Mouse (Mus musculus): Measurements from ENCODE around the gene Dock1. TPM values are rescaled to one million over a fixed set of nuclear protein-coding genes. Genes with fewer than 3 reads are reported as not detected.

The Dock1 gene
- total and polyA plus RNA-seq, 3 experiments = not detected

- Histone ChIP-seq H3K4me3 (ENCODE audit: low read depth, low read length) (no peak overlapping the region), H3K36me3 (replicated peaks) (no peaks in the 10 kb centered on the region), H3K4me1 (ENCODE audit: insufficient read depth, low read depth, low read length) (no peaks in the 10 kb centered on the region), H3K9me3 (replicated peaks) (peaks cover 73% of the 10 kb centered on the region), H3K27me3 (ENCODE audit: insufficient read depth, low read length) (no peaks in the 10 kb centered on the region)
- no peak for TF ChIP-seq POLR2AphosphoS5 (IDR thresholded peaks at IDR 0.05; ENCODE audit: insufficient replicate concordance, low read depth, low read length)
- TF ChIP-seq GATA2 (IDR thresholded peaks at IDR 0.05; ENCODE audit: borderline replicate concordance, low read depth, low read length) = no peak
- no peak for TF ChIP-seq CTCF (IDR thresholded peaks at IDR 0.05; ENCODE audit: low read depth, low read length)
- no peak for TF ChIP-seq TAL1 (conservative IDR thresholded peaks at IDR 0.05; ENCODE audit: low read depth, low read length)
- TF ChIP-seq GATA1 (IDR thresholded peaks at IDR 0.05; ENCODE audit: borderline replicate concordance, low read length) = no peak
- no peak for ATAC-seq (ENCODE audit: extremely low read depth, insufficient number of reproducible peaks, low FRiP score, poor library complexity, severe bottlenecking)
- DNase-seq (ENCODE audit: low spot score) = no peak
These were observed 102.6 kb downstream of the Dock1 start for GRCm38 (mm10) chr7:134772867-134773590.

DNA sequence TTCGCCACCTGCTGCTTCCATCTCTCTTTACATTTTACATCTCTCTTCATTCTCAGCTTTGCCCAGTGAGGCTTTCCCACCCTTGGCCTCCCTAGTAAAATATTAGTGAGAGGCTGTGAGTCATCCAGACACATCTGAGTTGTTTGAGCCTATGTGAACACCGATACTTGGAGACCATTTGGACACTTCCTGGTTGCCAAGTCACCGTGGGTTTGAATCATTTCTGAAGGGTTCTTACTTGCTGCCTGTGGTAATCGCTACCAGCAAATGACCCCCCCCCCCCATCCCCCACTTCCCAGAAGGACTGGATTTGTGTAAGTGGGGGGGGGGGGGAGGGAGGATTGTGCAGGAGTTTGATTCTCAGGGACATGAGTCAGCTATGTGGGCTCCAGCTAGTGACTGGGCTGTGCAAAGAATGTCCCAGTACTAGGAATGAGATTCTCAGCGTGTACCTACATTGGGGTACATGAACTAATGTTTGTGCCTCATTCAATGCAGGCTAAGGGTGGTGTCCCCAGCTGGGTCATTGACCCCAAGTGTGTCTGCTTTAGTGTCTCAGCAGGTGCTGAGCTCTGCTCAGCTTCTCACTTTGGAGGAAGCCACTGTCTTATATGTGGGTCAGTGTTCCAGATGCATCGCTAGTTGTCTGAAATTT, 103.4 kb downstream of the Dock1 start:
- no peaks in the 10 kb centered on the region for H3K4me1 ChIP-seq (ENCODE audit: insufficient read depth, low read depth, low read length)
- H3K9me3 ChIP-seq (replicated peaks) = peaks cover 72% of the 10 kb centered on the region
- H3K36me3 ChIP-seq (replicated peaks) = no peaks in the 10 kb centered on the region
- ATAC-seq (ENCODE audit: extremely low read depth, insufficient number of reproducible peaks, low FRiP score, poor library complexity, severe bottlenecking) = no peak
- DNase-seq (ENCODE audit: low spot score) = no peak
- no peak overlapping the region for H3K4me3 ChIP-seq (ENCODE audit: low read depth, low read length)
- TF ChIP-seq POLR2AphosphoS5 (IDR thresholded peaks at IDR 0.05; ENCODE audit: insufficient replicate concordance, low read depth, low read length) (no peak), TAL1 (conservative IDR thresholded peaks at IDR 0.05; ENCODE audit: low read depth, low read length) (no peak), CTCF (IDR thresholded peaks at IDR 0.05; ENCODE audit: low read depth, low read length) (no peak), GATA2 (IDR thresholded peaks at IDR 0.05; ENCODE audit: borderline replicate concordance, low read depth, low read length) (no peak), GATA1 (IDR thresholded peaks at IDR 0.05; ENCODE audit: borderline replicate concordance, low read length) (no peak)
- no peaks in the 10 kb centered on the region for H3K27me3 ChIP-seq (ENCODE audit: insufficient read depth, low read length)

DNA sequence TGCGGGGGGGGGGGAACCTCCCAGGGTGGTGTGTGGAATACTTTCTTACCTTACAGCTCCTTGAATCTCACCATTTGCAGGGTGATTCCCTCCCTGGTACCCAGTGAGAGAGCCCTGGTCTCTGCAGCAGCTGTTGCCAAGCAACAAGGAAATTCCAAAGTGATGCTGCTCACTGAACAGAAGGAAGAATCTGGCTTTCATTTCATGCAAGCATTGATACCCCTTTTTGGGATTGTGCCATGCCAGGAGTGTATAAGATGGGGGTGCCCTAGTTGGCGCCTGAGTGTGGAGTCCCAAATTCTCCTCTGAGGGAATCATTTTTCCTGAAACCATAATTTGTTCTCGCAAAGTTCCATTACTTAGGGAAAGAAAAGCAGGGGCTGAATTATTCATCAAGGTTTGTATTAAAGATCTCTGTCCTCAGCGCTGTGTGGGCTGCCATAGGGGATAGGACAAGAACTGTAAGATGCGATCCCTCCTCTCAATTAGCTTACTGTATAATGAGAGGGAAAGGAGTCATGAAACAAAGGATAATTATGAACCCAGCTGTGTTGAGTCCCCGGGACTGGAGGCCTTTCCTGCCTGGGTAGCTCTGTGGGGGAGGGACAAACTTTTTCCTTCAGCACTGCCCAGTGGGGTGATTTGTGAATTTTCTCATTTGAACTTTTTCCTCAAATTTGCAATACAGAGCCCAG, 104.2 kb downstream of the Dock1 start:
- Histone ChIP-seq H3K4me3 (ENCODE audit: low read depth, low read length) (no peak overlapping the region), H3K9me3 (replicated peaks) (peaks cover 70% of the 10 kb centered on the region), H3K4me1 (ENCODE audit: insufficient read depth, low read depth, low read length) (no peaks in the 10 kb centered on the region), H3K36me3 (replicated peaks) (no peaks in the 10 kb centered on the region), H3K27me3 (ENCODE audit: insufficient read depth, low read length) (no peaks in the 10 kb centered on the region)
- ATAC-seq (ENCODE audit: extremely low read depth, insufficient number of reproducible peaks, low FRiP score, poor library complexity, severe bottlenecking) = no peak
- TF ChIP-seq CTCF (IDR thresholded peaks at IDR 0.05; ENCODE audit: low read depth, low read length) (no peak), POLR2AphosphoS5 (IDR thresholded peaks at IDR 0.05; ENCODE audit: insufficient replicate concordance, low read depth, low read length) (no peak), GATA1 (IDR thresholded peaks at IDR 0.05; ENCODE audit: borderline replicate concordance, low read length) (no peak), GATA2 (IDR thresholded peaks at IDR 0.05; ENCODE audit: borderline replicate concordance, low read depth, low read length) (no peak), TAL1 (conservative IDR thresholded peaks at IDR 0.05; ENCODE audit: low read depth, low read length) (no peak)
- DNase-seq (ENCODE audit: low spot score) = no peak

DNA sequence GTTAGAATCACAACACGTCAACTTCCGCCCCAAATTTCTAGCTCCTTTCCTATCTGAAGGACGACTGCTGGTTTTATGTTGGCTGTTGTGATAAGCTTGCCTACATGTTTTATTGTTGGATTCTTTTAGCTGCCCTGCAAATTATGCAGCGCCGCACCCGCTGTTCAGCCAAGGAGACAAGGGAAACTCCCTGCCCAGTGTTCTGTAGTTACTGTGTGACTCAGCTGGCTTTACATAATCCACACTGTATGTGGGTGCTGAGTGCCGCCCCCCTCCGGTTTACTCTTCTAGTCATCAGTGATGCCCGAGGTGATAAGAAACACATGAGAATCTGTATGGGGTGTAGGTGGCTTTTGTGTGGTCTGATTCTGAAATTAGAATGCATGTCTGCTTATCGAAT, 105.2 kb downstream of the Dock1 start:
- no peaks in the 10 kb centered on the region for H3K36me3 ChIP-seq (replicated peaks)
- ATAC-seq (ENCODE audit: extremely low read depth, insufficient number of reproducible peaks, low FRiP score, poor library complexity, severe bottlenecking) (no peak), DNase-seq (ENCODE audit: low spot score) (no peak)
- H3K4me3 ChIP-seq (ENCODE audit: low read depth, low read length) = no peak overlapping the region
- no peak for TF ChIP-seq POLR2AphosphoS5 (IDR thresholded peaks at IDR 0.05; ENCODE audit: insufficient replicate concordance, low read depth, low read length)
- TF ChIP-seq TAL1 (conservative IDR thresholded peaks at IDR 0.05; ENCODE audit: low read depth, low read length) = no peak
- TF ChIP-seq GATA2 (IDR thresholded peaks at IDR 0.05; ENCODE audit: borderline replicate concordance, low read depth, low read length) = no peak
- no peak for TF ChIP-seq GATA1 (IDR thresholded peaks at IDR 0.05; ENCODE audit: borderline replicate concordance, low read length)
- TF ChIP-seq CTCF (IDR thresholded peaks at IDR 0.05; ENCODE audit: low read depth, low read length) = no peak
- no peaks in the 10 kb centered on the region for H3K27me3 ChIP-seq (ENCODE audit: insufficient read depth, low read length)
- H3K4me1 ChIP-seq (ENCODE audit: insufficient read depth, low read depth, low read length) = no peaks in the 10 kb centered on the region
- H3K9me3 ChIP-seq (replicated peaks) = peaks cover 71% of the 10 kb centered on the region

DNA sequence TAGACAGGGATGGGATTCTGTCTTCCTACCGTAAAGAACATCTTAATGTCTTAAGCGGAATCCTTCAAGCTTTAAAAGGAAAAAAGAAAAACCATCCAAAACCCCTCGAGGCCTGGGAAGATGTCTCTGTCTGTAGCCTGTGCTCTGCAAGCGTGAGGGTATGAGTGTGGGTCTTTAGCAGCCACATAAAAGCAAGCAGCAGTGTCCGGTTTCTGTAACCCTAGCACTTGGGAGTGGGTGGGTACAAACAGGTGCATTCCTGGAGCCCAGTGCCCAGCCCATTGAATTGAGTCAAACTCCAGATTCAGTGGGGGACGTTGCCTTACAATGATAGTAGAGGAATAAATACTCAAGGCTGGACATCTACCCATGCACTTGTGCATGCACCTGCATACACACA, 105.9 kb downstream of the Dock1 start:
- H3K36me3 ChIP-seq (replicated peaks) = no peaks in the 10 kb centered on the region
- H3K27me3 ChIP-seq (ENCODE audit: insufficient read depth, low read length) = no peaks in the 10 kb centered on the region
- H3K4me1 ChIP-seq (ENCODE audit: insufficient read depth, low read depth, low read length) = no peaks in the 10 kb centered on the region
- no peak for TF ChIP-seq POLR2AphosphoS5 (IDR thresholded peaks at IDR 0.05; ENCODE audit: insufficient replicate concordance, low read depth, low read length)
- TF ChIP-seq CTCF (IDR thresholded peaks at IDR 0.05; ENCODE audit: low read depth, low read length) = no peak
- TF ChIP-seq TAL1 (conservative IDR thresholded peaks at IDR 0.05; ENCODE audit: low read depth, low read length) = no peak
- no peak for TF ChIP-seq GATA1 (IDR thresholded peaks at IDR 0.05; ENCODE audit: borderline replicate concordance, low read length)
- no peak for TF ChIP-seq GATA2 (IDR thresholded peaks at IDR 0.05; ENCODE audit: borderline replicate concordance, low read depth, low read length)
- peaks cover 70% of the 10 kb centered on the region for H3K9me3 ChIP-seq (replicated peaks)
- ATAC-seq (ENCODE audit: extremely low read depth, insufficient number of reproducible peaks, low FRiP score, poor library complexity, severe bottlenecking) (no peak), DNase-seq (ENCODE audit: low spot score) (no peak)
- no peak overlapping the region for H3K4me3 ChIP-seq (ENCODE audit: low read depth, low read length)

GRCm38 (mm10) chr7:134779761-134780160, 109.3 kb downstream of the Dock1 start:
- no peaks in the 10 kb centered on the region for H3K36me3 ChIP-seq (replicated peaks)

More at GRCm38 (mm10) chr7:134779761-134780160, 109.3 kb downstream of the Dock1 start:
- no peak overlapping the region for H3K4me3 ChIP-seq (ENCODE audit: low read depth, low read length)
- TF ChIP-seq TAL1 (conservative IDR thresholded peaks at IDR 0.05; ENCODE audit: low read depth, low read length) (no peak), POLR2AphosphoS5 (IDR thresholded peaks at IDR 0.05; ENCODE audit: insufficient replicate concordance, low read depth, low read length) (no peak), CTCF (IDR thresholded peaks at IDR 0.05; ENCODE audit: low read depth, low read length) (no peak), GATA2 (IDR thresholded peaks at IDR 0.05; ENCODE audit: borderline replicate concordance, low read depth, low read length) (no peak), GATA1 (IDR thresholded peaks at IDR 0.05; ENCODE audit: borderline replicate concordance, low read length) (no peak)
- no peaks in the 10 kb centered on the region for H3K4me1 ChIP-seq (ENCODE audit: insufficient read depth, low read depth, low read length)
- DNase-seq (ENCODE audit: low spot score) (no peak), ATAC-seq (ENCODE audit: extremely low read depth, insufficient number of reproducible peaks, low FRiP score, poor library complexity, severe bottlenecking) (no peak)
- H3K27me3 ChIP-seq (ENCODE audit: insufficient read depth, low read length) = no peaks in the 10 kb centered on the region
- peaks cover 49% of the 10 kb centered on the region for H3K9me3 ChIP-seq (replicated peaks)
